Mouse (Mus musculus) cortical plate, adult 2 months (tissue): Measurements from ENCODE around the gene Cpn2.

ENCODE experiments used
- CTCF ChIP-seq: fragments of 200-500 bp; IDR thresholded peaks from 2 replicates; pipeline ENCODE4 v1.5.1; 2011; ENCODE audit warnings: mild to moderate bottlenecking, control low read depth, low read length; ENCODE audit not compliant: insufficient read depth; ENCODE audit errors: extremely low read depth
- POLR2A ChIP-seq: fragments of 200-500 bp; IDR thresholded peaks from 2 replicates; pipeline ENCODE4 v1.6.1; 2011; ENCODE audit warnings: mild to moderate bottlenecking, low read length, control low read depth; ENCODE audit not compliant: insufficient read depth; ENCODE audit errors: extremely low read depth

- TF ChIP-seq POLR2A, result no peak
- no peak for TF ChIP-seq CTCF
Measured at GRCm38 (mm10) chr16:30275558-30276340, 8.4 kb upstream of the Cpn2 start.
